9 mouse cellular contexts compared by ENCODE assay signal in genomic region chr13:40732085-40732484, GRCm38 (mm10). TPM values are rescaled to one million over a fixed set of nuclear protein-coding genes. Genes with fewer than 3 reads are reported as not detected.
A peak's percentile ranks its signal among the peaks of the same experiment; 100 is the strongest.
DNase-seq lines count a peak whose midpoint lies in the region; ATAC-seq and TF ChIP-seq lines count a peak whose summit lies in the region.
"Had no signal": no experiment of that assay in that cellular context is flagged by ENCODE, and none has a peak within 500 bp of the region (broad histone marks: within the 10 kb centered on the region; RNA-seq: fewer than 3 reads in every experiment).

No protein-coding gene starts in this region.

- H3K4me2 ChIP-seq in forebrain, embryonic 13.5 days: peak overlapping the region; percentile 58; the same call in 1 of the 2 replicates
- no peak overlapping the region for H3K4me2 ChIP-seq in forebrain, embryonic 15.5 days (replicated peaks)
- peak overlapping the region; percentile 65 for H3K4me2 ChIP-seq in embryonic facial prominence, embryonic 14.5 days (ENCODE audit: low read depth, low read length)
- H3K4me2 ChIP-seq in midbrain, embryonic 12.5 days (replicated peaks): peak overlapping the region; percentile 59

- H3K9ac ChIP-seq in forebrain, embryonic 13.5 days: no peak overlapping the region
- no peak overlapping the region for H3K9ac ChIP-seq in forebrain, embryonic 15.5 days (replicated peaks)
- peak overlapping the region; percentile 90 for H3K9ac ChIP-seq in embryonic facial prominence, embryonic 14.5 days (ENCODE audit: low read depth, low read length)
- H3K9ac ChIP-seq in midbrain, embryonic 12.5 days (replicated peaks): peak overlapping the region; percentile 68
- H3K9ac ChIP-seq: liver, embryonic 12.5 days had no signal

- H3K36me3 ChIP-seq in forebrain, embryonic 13.5 days (ENCODE audit: poor library complexity, severe bottlenecking): no peaks in the 10 kb centered on the region
- no peaks in the 10 kb centered on the region for H3K36me3 ChIP-seq in forebrain, embryonic 15.5 days
- no peaks in the 10 kb centered on the region for H3K36me3 ChIP-seq in embryonic facial prominence, embryonic 14.5 days (ENCODE audit: control insufficient read depth, insufficient read depth, low read length)
- no peaks in the 10 kb centered on the region for H3K36me3 ChIP-seq in midbrain, embryonic 12.5 days
- H3K36me3 ChIP-seq: liver, embryonic 12.5 days had no signal

- H3K27me3 ChIP-seq in forebrain, embryonic 13.5 days: peaks cover 95% of the 10 kb centered on the region
- H3K27me3 ChIP-seq in forebrain, embryonic 15.5 days: peaks cover 75% of the 10 kb centered on the region
- H3K27me3 ChIP-seq in embryonic facial prominence, embryonic 14.5 days (replicated peaks; ENCODE audit: control insufficient read depth, insufficient read depth, low read length): peaks cover 71% of the 10 kb centered on the region
- H3K27me3 ChIP-seq in midbrain, embryonic 12.5 days: peaks cover 90% of the 10 kb centered on the region

- peaks cover 30% of the 10 kb centered on the region for H3K4me1 ChIP-seq in forebrain, embryonic 13.5 days
- peaks cover 45% of the 10 kb centered on the region for H3K4me1 ChIP-seq in forebrain, embryonic 15.5 days
- H3K4me1 ChIP-seq in embryonic facial prominence, embryonic 14.5 days (ENCODE audit: control insufficient read depth, insufficient read depth, low read length): 0 out of 2 replicates have a peak, but pooled peaks cover 3% of the 10 kb centered on the region
- peaks cover 16% of the 10 kb centered on the region; the same call in 1 of the 2 replicates for H3K4me1 ChIP-seq in midbrain, embryonic 12.5 days

- H3K9me3 ChIP-seq in forebrain, embryonic 13.5 days (replicated peaks): no peaks in the 10 kb centered on the region
- H3K9me3 ChIP-seq in forebrain, embryonic 15.5 days: no peaks in the 10 kb centered on the region
- no peaks in the 10 kb centered on the region for H3K9me3 ChIP-seq in embryonic facial prominence, embryonic 14.5 days (ENCODE audit: control insufficient read depth, low read length)
- no peaks in the 10 kb centered on the region for H3K9me3 ChIP-seq in midbrain, embryonic 12.5 days
- H3K9me3 ChIP-seq: liver, embryonic 12.5 days had no signal

- H3K4me3 ChIP-seq in forebrain, embryonic 13.5 days: no peak overlapping the region
- no peak overlapping the region for H3K4me3 ChIP-seq in forebrain, embryonic 15.5 days
- peak overlapping the region; percentile 58 for H3K4me3 ChIP-seq in embryonic facial prominence, embryonic 14.5 days (ENCODE audit: low read depth, low read length)
- H3K4me3 ChIP-seq in midbrain, embryonic 12.5 days: peak overlapping the region; percentile 46
- H3K4me3 ChIP-seq in left cerebral cortex, adult 2 months: no peak overlapping the region

- no peak for TF ChIP-seq CTCF in left cerebral cortex, adult 2 months (IDR thresholded peaks at IDR 0.05)

- no peak overlapping the region for H3K27ac ChIP-seq in forebrain, embryonic 13.5 days
- H3K27ac ChIP-seq in forebrain, embryonic 15.5 days (replicated peaks): no peak overlapping the region
- peak overlapping the region; percentile 90; the same call in 1 of the 2 replicates for H3K27ac ChIP-seq in embryonic facial prominence, embryonic 14.5 days (replicated peaks; ENCODE audit: low read depth, low read length)
- peak overlapping the region; percentile 86; the same call in 1 of the 2 replicates for H3K27ac ChIP-seq in midbrain, embryonic 12.5 days (replicated peaks)
- H3K27ac ChIP-seq in left cerebral cortex, adult 2 months: no peak overlapping the region
- H3K27ac ChIP-seq: liver, embryonic 12.5 days had no signal

- ATAC-seq in forebrain, embryonic 13.5 days: no peak
- no peak for ATAC-seq in forebrain, embryonic 15.5 days (replicated peaks)
- no peak for ATAC-seq in embryonic facial prominence, embryonic 14.5 days (ENCODE audit: low read depth)
- no peak for ATAC-seq in midbrain, embryonic 12.5 days (ENCODE audit: low FRiP score, low read depth)
- ATAC-seq: liver, embryonic 12.5 days had no signal

- WGBS in forebrain, embryonic 13.5 days: under 1% methylated on average over 11 of the region's 11 CpGs
- under 1% methylated on average over 11 of the region's 11 CpGs for WGBS in forebrain, embryonic 15.5 days
- WGBS in embryonic facial prominence, embryonic 14.5 days: under 1% methylated on average over 11 of the region's 11 CpGs
- 0% methylated on average over 11 of the region's 11 CpGs for WGBS in midbrain, embryonic 12.5 days

- DNase-seq in 3134 (ENCODE audit: extremely low read depth, insufficient read length, low spot score): peak; percentile 28
- DNase-seq in embryonic facial prominence, embryonic 14.5 days (ENCODE audit: low spot score): no peak
- DNase-seq in left cerebral cortex, adult 2 months (ENCODE audit: extremely low spot score in 1 of 2, low spot score in 2 of 2): no peak
- DNase-seq in thymus, postnatal 36 days: no peak
- no peak for DNase-seq in right cerebral cortex, postnatal 10 days (ENCODE audit: low spot score in 2 of 2)

- intact Hi-C loops in left cerebral cortex, adult 2 months (cut with DNase I): loop anchor here (5.0 kb wide), 2 partner anchors 840 to 1085 kb away; no protein-coding TSS in a partner anchor

RNA-seq across cellular contexts. Expression of gene Tfap2a, which starts 6.1 kb away (rescaled TPM):
- polyA plus RNA-seq in forebrain, embryonic 13.5 days (2015; fragmentation: Nextera tagmentation; extraction: Ambion mirVana): 0.46 and 0.73 TPM in 2 replicates
- polyA plus RNA-seq in forebrain, embryonic 15.5 days (2015; fragmentation: Nextera tagmentation; extraction: Ambion mirVana): 0.32 and 0.33 TPM in 2 replicates
- 4.6 and 5.0 TPM in 2 replicates for polyA plus RNA-seq in embryonic facial prominence, embryonic 14.5 days (2014; fragmentation: Nextera tagmentation; extraction: Ambion mirVana)
- polyA plus RNA-seq in midbrain, embryonic 12.5 days (2016; fragmentation: Nextera tagmentation; extraction: Ambion mirVana): 5.9 and 6.3 TPM in 2 replicates
- total RNA-seq in left cerebral cortex, adult 2 months (2021): 1 to 10 TPM in 1 of 2 experiments, under 1 TPM in 1; 0.68 to 1.0 TPM

Comparison
In these comparisons a context has a peak if more than half of its experiments do, and no peak if none do; other contexts are left out.
1. H3K27ac ChIP-seq: peak in embryonic facial prominence, embryonic 14.5 days (single experiment) and midbrain, embryonic 12.5 days (single experiment); none in forebrain, embryonic 13.5 days (single experiment), forebrain, embryonic 15.5 days (single experiment) and left cerebral cortex, adult 2 months (single experiment).
2. H3K4me3 ChIP-seq: peak in embryonic facial prominence, embryonic 14.5 days (single experiment) and midbrain, embryonic 12.5 days (single experiment); none in forebrain, embryonic 13.5 days (single experiment), forebrain, embryonic 15.5 days (single experiment) and left cerebral cortex, adult 2 months (single experiment).
3. H3K9ac ChIP-seq: peak in embryonic facial prominence, embryonic 14.5 days (single experiment) and midbrain, embryonic 12.5 days (single experiment); none in forebrain, embryonic 13.5 days (single experiment) and forebrain, embryonic 15.5 days (single experiment).